Mouse (Mus musculus) heart, embryonic 16.5 days (tissue): ENCODE measurements around the gene Pla2g4e. TPM values are rescaled to one million over a fixed set of nuclear protein-coding genes. Genes with fewer than 3 reads are reported as not detected.

Source experiments
- ATAC-seq: fragments of 200-750 bp; cut with Nextera tagmentation; replicated peaks from 2 replicates; pipeline ENCODE4 v1.8.0; 2017; ENCODE audit warnings: moderate number of reproducible peaks; ENCODE audit not compliant: insufficient read depth, low FRiP score; ENCODE audit errors: extremely low read depth
- H3K27ac ChIP-seq: fragments of 300-500 bp; sonication (generic); 2 replicates; pipeline ENCODE4 v1.5.1; 2014; ENCODE audit warnings: mild to moderate bottlenecking, low read length, control low read depth, moderate library complexity
- H3K27me3 ChIP-seq: fragments of 300-500 bp; sonication (generic); 2 replicates; pipeline ENCODE4 v1.6.1; 2014; ENCODE audit warnings: low read length, mixed read lengths; ENCODE audit not compliant: control insufficient read depth, insufficient read depth
- H3K36me3 ChIP-seq: fragments of 300-500 bp; sonication (generic); 2 replicates; pipeline ENCODE4 v1.6.1; 2014; ENCODE audit not compliant: control insufficient read depth, insufficient read depth
- H3K4me1 ChIP-seq: fragments of 300-500 bp; sonication (generic); 2 replicates; pipeline ENCODE4 v1.6.1; 2014; ENCODE audit warnings: low read length, mixed read lengths; ENCODE audit not compliant: control insufficient read depth, insufficient read depth
- H3K4me2 ChIP-seq: fragments of 300-500 bp; sonication (generic); 2 replicates; pipeline ENCODE4 v1.6.1; 2014; ENCODE audit warnings: low read depth, mild to moderate bottlenecking, control low read depth, low read length
- H3K4me3 ChIP-seq: fragments of 300-500 bp; sonication (generic); 2 replicates; pipeline ENCODE4 v1.5.1; 2014; ENCODE audit warnings: mild to moderate bottlenecking, control low read depth, low read length
- H3K9ac ChIP-seq: fragments of 300-500 bp; sonication (generic); 2 replicates; pipeline ENCODE4 v1.6.1; 2014; ENCODE audit warnings: low read length, control low read depth
- H3K9me3 ChIP-seq: fragments of 300-500 bp; sonication (generic); replicated peaks from 2 replicates; pipeline ENCODE4 v1.6.1; 2016; ENCODE audit warnings: low read length; ENCODE audit not compliant: control insufficient read depth
- WGBS: fragments of 180-500 bp; shearing (Covaris S2); extraction: QIAGEN DNeasy Blood & Tissue Kit; methylation state at CpG from one replicate; pipeline ENCODE4 v1.1.7; 2014; 5-methylcytosine and 5-hydroxymethylcytosine counted together
- polyA plus RNA-seq: library from polyadenylated mRNA; unstranded; fragments of >200 nt; fragmentation: Nextera tagmentation; extraction: Ambion mirVana; gene quantifications from 2 replicates; pipeline ENCODE4 v1.2.1, GENCODE M21; 2015

Pla2g4e gene
- polyA plus RNA-seq, 1 experiment from 2014 or later = 2.1 TPM

DNA sequence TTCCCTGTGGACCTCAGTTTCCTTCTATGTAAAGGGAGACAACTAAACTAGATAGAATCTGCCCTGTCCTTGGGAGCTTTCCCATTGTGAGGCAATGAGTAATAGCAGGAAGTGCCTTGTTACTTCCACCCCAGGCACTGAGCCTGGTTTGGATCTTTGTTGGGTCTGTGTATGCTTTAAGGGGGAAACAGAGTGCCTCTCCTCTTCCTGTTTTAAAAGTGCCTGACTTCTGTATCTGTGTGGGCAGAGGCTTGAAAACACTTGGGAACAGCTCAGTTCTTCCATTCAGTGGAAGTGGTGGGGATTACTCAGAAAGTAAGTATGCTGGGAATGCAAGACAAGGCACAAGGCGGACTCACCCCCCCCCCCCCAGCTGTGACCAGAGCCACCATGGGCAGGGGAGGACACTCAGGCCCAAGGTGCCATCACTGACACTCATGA, 116.5 kb downstream of the Pla2g4e start:
- H3K4me1 ChIP-seq = peaks cover 75% of the 10 kb centered on the region
- WGBS = 6% methylated on average over 1 of the region's 1 CpGs

DNA sequence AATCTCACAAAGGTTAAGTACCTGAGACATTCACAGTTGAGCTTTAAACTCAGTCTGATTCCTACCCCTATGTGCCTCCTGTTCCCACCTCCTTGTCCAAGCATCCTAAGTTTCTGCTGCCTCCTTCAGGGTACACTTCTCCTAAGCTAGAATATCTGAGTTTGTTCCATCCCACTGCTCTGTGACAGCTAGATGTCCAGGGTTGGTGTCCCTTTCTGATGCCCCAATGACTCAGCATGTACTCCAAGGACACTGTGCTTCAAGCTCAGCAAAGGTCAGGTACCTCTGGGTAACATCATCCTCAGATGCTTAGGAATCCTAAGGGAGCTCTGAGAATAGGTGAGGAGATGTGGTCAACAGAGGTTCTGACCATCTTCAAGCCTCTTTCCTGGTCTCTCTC, 117.1 kb downstream of the Pla2g4e start:
- Histone ChIP-seq H3K27me3 (no peaks in the 10 kb centered on the region), H3K27ac (peak overlapping the region; percentile 96), H3K4me2 (peak overlapping the region; percentile 34; the same call in 1 of the 2 replicates), H3K4me1 (peaks cover 70% of the 10 kb centered on the region), H3K9me3 (no peaks in the 10 kb centered on the region), H3K4me3 (no peak overlapping the region), H3K36me3 (peaks cover 3% of the 10 kb centered on the region; the same call in 1 of the 2 replicates), H3K9ac (peak overlapping the region; percentile 61)
- no peak for ATAC-seq

More for the DNA sequence above, 116.5 kb downstream of the Pla2g4e start:
- Histone ChIP-seq H3K9me3 (no peaks in the 10 kb centered on the region), H3K9ac (peak overlapping the region; percentile 61), H3K27me3 (no peaks in the 10 kb centered on the region), H3K4me2 (peak overlapping the region; percentile 34; the same call in 1 of the 2 replicates), H3K27ac (peak overlapping the region; percentile 96), H3K36me3 (peaks cover 3% of the 10 kb centered on the region; the same call in 1 of the 2 replicates), H3K4me3 (no peak overlapping the region)
- peak; percentile 77 for ATAC-seq

DNA sequence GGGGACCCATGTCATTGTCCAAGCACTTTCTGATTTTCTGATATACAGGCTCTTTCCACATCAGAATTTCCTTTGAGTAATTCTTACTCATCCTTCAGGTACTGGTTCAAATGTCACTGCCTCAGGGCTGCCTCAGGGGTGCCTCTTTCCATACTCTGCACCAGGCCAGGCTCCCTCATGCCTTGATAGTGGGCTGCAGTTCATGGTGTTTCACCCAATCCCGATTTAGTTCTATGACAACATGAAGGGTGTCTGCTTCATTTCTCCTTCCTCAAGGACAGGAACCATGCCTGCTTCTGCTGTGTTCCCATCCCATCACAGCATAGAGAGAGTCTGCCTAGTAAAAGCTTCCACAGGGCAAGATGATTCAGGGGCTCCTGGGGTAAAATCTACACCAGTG, 118.2 kb downstream of the Pla2g4e start:
- no peak overlapping the region for H3K4me3 ChIP-seq
- peaks cover 3% of the 10 kb centered on the region; the same call in 1 of the 2 replicates for H3K36me3 ChIP-seq
- ATAC-seq = no peak
- H3K27me3 ChIP-seq = no peaks in the 10 kb centered on the region
- H3K9me3 ChIP-seq = no peaks in the 10 kb centered on the region
- peak overlapping the region; percentile 96 for H3K27ac ChIP-seq
- 0 out of 2 replicates have a peak overlapping the region, but pooled peaks have one; percentile 24 for H3K9ac ChIP-seq
- WGBS = 30% methylated on average over 1 of the region's 1 CpGs
- no peak overlapping the region for H3K4me2 ChIP-seq
- peaks cover 72% of the 10 kb centered on the region for H3K4me1 ChIP-seq

DNA sequence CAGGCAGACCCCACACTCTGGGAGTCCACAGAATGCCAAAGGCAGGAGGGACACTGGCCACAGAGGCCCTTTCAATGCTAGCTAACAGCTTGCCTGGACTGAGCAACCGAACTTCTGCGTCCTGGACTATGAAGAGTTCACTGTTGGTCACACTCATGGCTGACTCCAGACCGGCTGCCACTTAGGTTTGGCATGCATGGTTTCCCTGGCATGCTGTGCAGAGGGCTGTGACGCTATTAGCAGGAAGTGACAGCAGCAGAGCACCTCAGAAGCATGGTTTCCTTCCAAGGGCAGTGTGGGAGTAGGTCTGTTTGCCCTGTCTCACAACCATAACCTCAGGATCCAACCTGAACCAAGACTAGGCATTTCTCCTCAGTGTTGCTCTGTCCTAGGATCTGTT, 118.7 kb downstream of the Pla2g4e start:
- Histone ChIP-seq H3K4me1 (peaks cover 68% of the 10 kb centered on the region), H3K9me3 (no peaks in the 10 kb centered on the region), H3K27me3 (no peaks in the 10 kb centered on the region), H3K4me2 (no peak overlapping the region), H3K9ac (0 out of 2 replicates have a peak overlapping the region, but pooled peaks have one; percentile 24), H3K36me3 (peaks cover 3% of the 10 kb centered on the region; the same call in 1 of the 2 replicates), H3K4me3 (no peak overlapping the region), H3K27ac (peak overlapping the region; percentile 96)
- WGBS = 46% methylated on average over 4 of the region's 4 CpGs
- ATAC-seq = no peak

DNA sequence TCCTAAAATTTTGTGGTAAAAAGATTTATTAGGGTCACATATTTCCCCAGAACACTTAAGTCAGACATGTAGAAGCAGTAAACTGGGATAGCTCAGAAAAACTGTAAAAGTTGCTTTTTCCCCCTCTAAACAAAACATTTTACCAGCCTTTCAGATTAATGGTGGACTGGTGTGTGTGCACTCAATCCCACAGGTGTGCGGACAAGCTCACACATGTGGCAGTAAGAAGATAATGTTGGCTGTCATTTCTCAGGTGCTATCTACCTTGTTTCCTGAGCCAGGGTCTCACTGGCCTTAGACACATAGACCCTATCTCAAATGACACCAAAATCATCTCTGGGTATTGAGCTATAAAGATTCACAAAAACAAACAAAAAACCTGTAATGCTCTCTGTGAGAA, 119.7 kb downstream of the Pla2g4e start:
- H3K4me2 ChIP-seq = no peak overlapping the region
- no peaks in the 10 kb centered on the region for H3K27me3 ChIP-seq
- H3K4me3 ChIP-seq = no peak overlapping the region
- H3K9me3 ChIP-seq = no peaks in the 10 kb centered on the region
- ATAC-seq = no peak
- no peak overlapping the region for H3K27ac ChIP-seq
- peaks cover 66% of the 10 kb centered on the region for H3K4me1 ChIP-seq
- peaks cover 3% of the 10 kb centered on the region; the same call in 1 of the 2 replicates for H3K36me3 ChIP-seq
- WGBS = 100% methylated on average over 1 of the region's 1 CpGs
- H3K9ac ChIP-seq = no peak overlapping the region

DNA sequence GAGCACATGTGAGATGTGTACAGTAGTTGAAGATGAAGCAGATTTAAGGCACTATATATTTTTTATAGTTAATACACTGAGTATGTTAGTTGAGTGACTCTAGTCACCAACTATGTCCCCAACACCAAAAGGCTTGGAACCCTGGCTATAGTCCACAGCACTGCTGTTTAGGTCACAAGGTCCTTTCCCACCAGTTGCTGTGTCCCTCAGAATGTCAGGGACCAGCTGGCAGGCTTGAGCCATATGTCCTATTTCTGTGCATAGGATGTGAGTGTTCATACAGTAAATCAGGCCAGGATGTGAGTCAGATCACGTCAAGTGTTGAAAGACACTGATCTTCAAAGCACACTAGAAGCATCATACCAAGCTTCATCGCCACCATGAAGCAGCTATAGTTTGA, 120.2 kb downstream of the Pla2g4e start:
- peaks cover 3% of the 10 kb centered on the region; the same call in 1 of the 2 replicates for H3K36me3 ChIP-seq
- no peaks in the 10 kb centered on the region for H3K27me3 ChIP-seq
- H3K4me1 ChIP-seq = peaks cover 61% of the 10 kb centered on the region
- no peak overlapping the region for H3K4me3 ChIP-seq
- no peak overlapping the region for H3K4me2 ChIP-seq
- H3K9me3 ChIP-seq = no peaks in the 10 kb centered on the region
- WGBS = 61% methylated on average over 2 of the region's 2 CpGs
- ATAC-seq = no peak
- no peak overlapping the region for H3K9ac ChIP-seq
- H3K27ac ChIP-seq = no peak overlapping the region

DNA sequence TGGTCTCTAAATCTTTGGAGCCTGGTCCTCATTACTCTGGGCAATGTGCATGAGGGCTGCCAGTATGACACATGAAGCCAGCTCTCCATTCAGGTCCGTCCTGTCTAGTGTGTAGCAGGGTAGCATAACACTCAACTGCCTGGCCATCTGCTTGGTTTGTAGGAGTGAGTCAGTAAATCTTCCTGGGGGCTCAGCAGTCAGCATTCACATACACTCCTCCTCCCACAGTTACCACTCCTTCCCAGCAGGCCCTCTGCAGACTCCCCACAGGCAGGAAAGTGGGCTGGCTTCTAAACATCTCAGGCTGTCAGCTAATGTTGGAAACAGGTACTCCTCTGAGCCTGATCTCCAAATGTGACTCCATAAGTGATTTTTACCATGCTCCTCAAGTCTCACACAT, 121.0 kb downstream of the Pla2g4e start:
- Histone ChIP-seq H3K4me2 (no peak overlapping the region), H3K36me3 (peaks cover 3% of the 10 kb centered on the region; the same call in 1 of the 2 replicates), H3K27me3 (no peaks in the 10 kb centered on the region), H3K9me3 (no peaks in the 10 kb centered on the region), H3K4me1 (peaks cover 52% of the 10 kb centered on the region), H3K9ac (no peak overlapping the region), H3K4me3 (no peak overlapping the region), H3K27ac (peak overlapping the region; percentile 16; the same call in 1 of the 2 replicates)
- WGBS = 82% methylated on average over 1 of the region's 1 CpGs
- no peak for ATAC-seq

DNA sequence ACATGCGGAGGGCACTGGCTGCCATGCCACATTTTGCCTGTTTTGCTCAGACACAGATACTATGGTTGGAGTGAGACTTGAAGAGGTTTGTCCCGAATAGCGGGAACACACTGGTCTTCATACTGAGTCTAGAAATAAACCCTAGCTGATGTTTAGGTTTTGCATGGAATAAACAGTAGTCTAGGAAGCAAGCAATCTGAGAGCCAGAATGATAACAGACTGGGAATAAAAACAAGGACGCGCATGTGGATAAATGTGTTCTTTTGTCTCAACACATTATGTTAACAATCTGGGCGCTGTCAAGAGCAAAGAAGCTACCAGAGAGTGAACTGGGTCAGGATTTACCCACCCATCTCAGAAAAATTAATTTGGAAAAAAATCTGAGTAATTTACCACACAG, 122.2 kb downstream of the Pla2g4e start:
- Histone ChIP-seq H3K9me3 (no peaks in the 10 kb centered on the region), H3K4me3 (no peak overlapping the region), H3K4me1 (peaks cover 41% of the 10 kb centered on the region), H3K9ac (no peak overlapping the region), H3K27ac (peak overlapping the region; percentile 26; the same call in 1 of the 2 replicates), H3K4me2 (no peak overlapping the region), H3K27me3 (no peaks in the 10 kb centered on the region), H3K36me3 (peaks cover 3% of the 10 kb centered on the region; the same call in 1 of the 2 replicates)
- no peak for ATAC-seq
- WGBS = 70% methylated on average over 6 of the region's 6 CpGs

DNA sequence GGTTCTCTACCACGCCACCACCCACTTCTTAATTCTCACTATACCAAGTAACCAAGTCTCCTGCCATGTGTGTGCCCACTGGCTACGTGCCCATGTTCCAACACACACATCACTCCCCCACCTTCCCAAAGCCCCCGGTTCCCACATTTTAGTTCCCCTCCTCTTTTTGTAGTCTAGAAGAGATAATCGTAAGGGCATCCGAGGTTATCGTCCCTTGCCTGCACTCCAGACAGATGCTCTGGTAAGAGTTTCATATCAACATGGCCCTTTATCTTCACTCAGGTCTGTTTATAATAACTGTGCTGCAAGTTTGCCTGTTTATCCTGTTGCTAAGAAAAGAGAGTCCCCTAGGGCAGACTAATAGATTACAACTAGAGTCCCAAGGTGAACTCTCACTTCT, 127.8 kb downstream of the Pla2g4e start:
- H3K4me2 ChIP-seq = no peak overlapping the region
- H3K36me3 ChIP-seq = 0 out of 2 replicates have a peak, but pooled peaks cover 2% of the 10 kb centered on the region
- no peaks in the 10 kb centered on the region for H3K27me3 ChIP-seq
- no peaks in the 10 kb centered on the region for H3K9me3 ChIP-seq
- H3K27ac ChIP-seq = peak overlapping the region; percentile 41; the same call in 1 of the 2 replicates
- no peak overlapping the region for H3K9ac ChIP-seq
- peaks cover 38% of the 10 kb centered on the region for H3K4me1 ChIP-seq
- no peak for ATAC-seq
- H3K4me3 ChIP-seq = no peak overlapping the region
- WGBS = 62% methylated on average over 6 of the region's 6 CpGs
